In the genomic region with DNA sequence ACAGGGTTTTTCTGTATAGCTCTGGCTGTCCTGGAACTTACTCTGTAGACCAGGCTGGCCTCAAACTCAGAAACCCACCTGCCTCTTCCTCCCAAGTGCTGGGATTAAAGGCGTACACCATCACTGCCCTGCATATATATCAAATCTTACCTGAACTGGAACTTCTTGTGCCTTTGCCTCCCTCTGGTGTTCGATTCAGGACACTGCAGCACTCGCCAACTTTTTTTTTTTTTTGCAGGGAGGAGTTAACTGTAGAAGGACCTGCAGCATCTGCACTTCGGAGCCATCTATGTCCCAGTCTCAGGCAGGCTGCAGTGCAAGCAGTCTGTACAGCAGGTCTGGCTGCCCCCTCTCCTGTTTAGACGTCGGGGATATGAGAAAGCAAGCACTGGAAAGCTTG, we compare ENCODE assay signal across 9 mouse cellular contexts.
DNase-seq lines count a peak whose midpoint lies in the region; ATAC-seq lines count a peak whose summit lies in the region.
"Had no signal": no experiment of that assay in that cellular context is flagged by ENCODE, and none has a peak within 500 bp of the region (broad histone marks: within the 10 kb centered on the region; RNA-seq: fewer than 3 reads in every experiment).

No protein-coding gene starts in this region.

- intact Hi-C loops in gastrocnemius, postnatal 14 days (cut with DNase I; ENCODE audit: low total_unique reads) = no loop called here

- no peaks in the 10 kb centered on the region for H3K4me1 ChIP-seq in kidney, embryonic 14.5 days (ENCODE audit: control insufficient read depth, insufficient read depth, low read length)

- WGBS in kidney, embryonic 14.5 days = 24% methylated on average over 6 of the region's 6 CpGs

- H3K4me3 ChIP-seq in kidney, embryonic 14.5 days (ENCODE audit: low read length) = no peak overlapping the region
- H3K4me3 ChIP-seq: myocyte had no signal

- no peak overlapping the region for H3K27ac ChIP-seq in kidney, embryonic 14.5 days (ENCODE audit: low read depth, low read length)

- ATAC-seq in kidney, embryonic 14.5 days (ENCODE audit: low FRiP score, low TSS enrichment) = no peak
- peak; percentile 55; the same call in 1 of the 2 replicates for ATAC-seq in erythroblast, adult 5-6 weeks (replicated peaks; ENCODE audit: low FRiP score, poor library complexity, severe bottlenecking)

- H3K9ac ChIP-seq in kidney, embryonic 14.5 days (ENCODE audit: low read depth, low read length) = no peak overlapping the region

- H3K4me2 ChIP-seq in kidney, embryonic 14.5 days (replicated peaks; ENCODE audit: low read depth, low read length) = no peak overlapping the region

- peak; percentile 4 for DNase-seq in kidney, adult 11 months
- peak; percentile 69 for DNase-seq in ES-CJ7 (ENCODE audit: low read depth, low spot score)
- DNase-seq in adrenal gland, postnatal 14 days = peak; percentile 20
- peak; percentile 5 for DNase-seq in layer of hippocampus, adult 9-11 months
- peak; percentile 45 for DNase-seq in naive thymus-derived CD4-positive, alpha-beta T cell, adult 2 months (ENCODE audit: low read depth)
- DNase-seq in gastrocnemius, postnatal 14 days = no peak

- no peaks in the 10 kb centered on the region for H3K9me3 ChIP-seq in kidney, embryonic 14.5 days (ENCODE audit: control insufficient read depth, low read length)

- no peaks in the 10 kb centered on the region for H3K27me3 ChIP-seq in kidney, embryonic 14.5 days (ENCODE audit: control insufficient read depth, insufficient read depth, low read length)

- no peaks in the 10 kb centered on the region for H3K36me3 ChIP-seq in kidney, embryonic 14.5 days (ENCODE audit: control insufficient read depth, insufficient read depth, low read length)
